Comparison of ENCODE assay signal across 26 mouse cellular contexts in the genomic region with DNA sequence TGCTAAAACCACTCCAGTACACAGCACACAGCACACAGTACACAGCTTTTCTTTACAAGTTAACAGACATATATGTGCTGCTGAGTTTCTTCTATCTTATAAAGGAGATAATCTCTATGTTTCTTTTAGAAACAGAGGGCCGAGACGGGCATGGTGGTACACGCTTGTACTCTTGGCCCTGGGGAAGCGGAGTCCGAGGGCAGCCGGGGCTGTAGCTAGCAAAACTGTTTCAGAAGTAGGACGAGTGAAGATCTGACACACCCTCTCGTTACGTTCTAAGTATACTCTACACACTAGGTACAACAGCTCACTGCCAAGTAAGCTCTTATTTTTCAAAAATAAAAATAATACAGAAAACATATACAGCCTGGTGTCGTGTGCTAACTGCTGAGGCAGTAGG.
"Had no signal": no experiment of that assay in that cellular context is flagged by ENCODE, and none has a peak within 500 bp of the region (broad histone marks: within the 10 kb centered on the region; RNA-seq: fewer than 3 reads in every experiment).

No protein-coding gene starts in this region.

- H3K9me3 ChIP-seq: limb, embryonic 10.5 days; limb, embryonic 12.5 days; limb, embryonic 13.5 days; limb, embryonic 15.5 days; liver, embryonic 12.5 days; liver, embryonic 13.5 days; liver, embryonic 15.5 days; lung, embryonic 15.5 days; megakaryocyte, embryonic 14.5 days; midbrain, embryonic 10.5 days; midbrain, embryonic 12.5 days; midbrain, embryonic 13.5 days; midbrain, embryonic 15.5 days; neural tube, embryonic 12.5 days had no signal

- H3K27me3 ChIP-seq: limb, embryonic 12.5 days; limb, embryonic 13.5 days; limb, embryonic 15.5 days; liver, embryonic 12.5 days; liver, embryonic 13.5 days; liver, embryonic 15.5 days; lung, embryonic 15.5 days; megakaryocyte, embryonic 14.5 days; midbrain, embryonic 12.5 days; midbrain, embryonic 13.5 days; midbrain, embryonic 15.5 days; neural tube, embryonic 12.5 days had no signal

- H3K9ac ChIP-seq: limb, embryonic 12.5 days; limb, embryonic 13.5 days; limb, embryonic 15.5 days; liver, embryonic 12.5 days; liver, embryonic 13.5 days; liver, embryonic 14.5 days; liver, embryonic 15.5 days; liver, postnatal 0 days; lung, embryonic 14.5 days; lung, embryonic 15.5 days; midbrain, embryonic 12.5 days; midbrain, embryonic 13.5 days; midbrain, embryonic 15.5 days; neural tube, embryonic 12.5 days had no signal

- H3K4me2 ChIP-seq: limb, embryonic 12.5 days; limb, embryonic 13.5 days; limb, embryonic 15.5 days; liver, embryonic 11.5 days; liver, embryonic 12.5 days; liver, embryonic 13.5 days; liver, embryonic 15.5 days; lung, embryonic 14.5 days; lung, embryonic 15.5 days; midbrain, embryonic 11.5 days; midbrain, embryonic 12.5 days; midbrain, embryonic 13.5 days; midbrain, embryonic 15.5 days; neural tube, embryonic 12.5 days had no signal

- H3K4me1 ChIP-seq: limb, embryonic 10.5 days; limb, embryonic 12.5 days; limb, embryonic 13.5 days; limb, embryonic 15.5 days; liver, embryonic 12.5 days; liver, embryonic 13.5 days; liver, embryonic 15.5 days; lung, embryonic 15.5 days; midbrain, embryonic 10.5 days; midbrain, embryonic 12.5 days; midbrain, embryonic 13.5 days; midbrain, embryonic 15.5 days; neural tube, embryonic 12.5 days had no signal

- DNase-seq: left cerebral cortex, postnatal 4 days; liver; liver, embryonic 13.5 days; liver, postnatal 0 days; lung, adult 2 months; lung, embryonic 14.5 days; lung, postnatal 14 days; midbrain, embryonic 14.5 days had no signal

- H3K4me3 ChIP-seq: limb, embryonic 10.5 days; limb, embryonic 12.5 days; limb, embryonic 13.5 days; limb, embryonic 15.5 days; liver, embryonic 12.5 days; liver, embryonic 13.5 days; liver, embryonic 15.5 days; lung, embryonic 15.5 days; megakaryocyte, embryonic 14.5 days; midbrain, embryonic 10.5 days; midbrain, embryonic 12.5 days; midbrain, embryonic 13.5 days; midbrain, embryonic 15.5 days; myocyte; neural tube, embryonic 12.5 days had no signal

- H3K27ac ChIP-seq: limb, embryonic 10.5 days; limb, embryonic 12.5 days; limb, embryonic 13.5 days; limb, embryonic 15.5 days; liver, embryonic 12.5 days; liver, embryonic 13.5 days; liver, embryonic 14.5 days; liver, embryonic 15.5 days; lung, embryonic 15.5 days; macrophage; midbrain, embryonic 10.5 days; midbrain, embryonic 12.5 days; midbrain, embryonic 13.5 days; midbrain, embryonic 15.5 days; neural tube, embryonic 12.5 days had no signal
